Mouse (Mus musculus) limb, embryonic 14.5 days (tissue): ENCODE data around the gene Prr15. TPM values are rescaled to one million over a fixed set of nuclear protein-coding genes. Genes with fewer than 3 reads are reported as not detected.
A peak's percentile ranks its signal among the peaks of the same experiment; 100 is the strongest.

Experiments used
- ATAC-seq: fragments of 200-750 bp; cut with Nextera tagmentation; 2 replicates; pipeline ENCODE4 v1.8.0; 2017; ENCODE audit warnings: low read depth, moderate number of reproducible peaks, moderate TSS enrichment; ENCODE audit not compliant: low FRiP score
- DNase-seq: peaks from one replicate; pipeline ENCODE4 v3.0.0-alpha.2; 2015; ENCODE audit warnings: low spot score
- H3K27ac ChIP-seq: fragments of 300-500 bp; sonication (generic); replicated peaks from 2 replicates; pipeline ENCODE4 v1.5.1; 2014; ENCODE audit warnings: low read depth, mild to moderate bottlenecking, low read length, moderate library complexity, mixed read lengths
- H3K27me3 ChIP-seq: fragments of 300-500 bp; sonication (generic); 2 replicates; pipeline ENCODE4 v1.6.1; 2014; ENCODE audit warnings: low read length, mixed read lengths; ENCODE audit not compliant: control insufficient read depth, insufficient read depth
- H3K36me3 ChIP-seq: fragments of 300-500 bp; sonication (generic); 2 replicates; pipeline ENCODE4 v1.6.1; 2014; ENCODE audit warnings: mild to moderate bottlenecking, low read length, moderate library complexity, mixed read lengths; ENCODE audit not compliant: control insufficient read depth, insufficient read depth
- H3K4me1 ChIP-seq: fragments of 300-500 bp; sonication (generic); 2 replicates; pipeline ENCODE4 v1.6.1; 2014; ENCODE audit warnings: antibody characterized with exemption, low read length, mixed read lengths; ENCODE audit not compliant: control insufficient read depth, insufficient read depth
- H3K4me2 ChIP-seq: fragments of 300-500 bp; sonication (generic); replicated peaks from 2 replicates; pipeline ENCODE4 v1.6.1; 2014; ENCODE audit warnings: low read depth, mild to moderate bottlenecking, low read length, moderate library complexity; ENCODE audit not compliant: severe bottlenecking
- H3K4me3 ChIP-seq: fragments of 300-500 bp; sonication (generic); replicated peaks from 2 replicates; pipeline ENCODE4 v1.5.1; 2014; ENCODE audit warnings: low read length
- H3K9ac ChIP-seq: fragments of 300-500 bp; sonication (generic); 2 replicates; pipeline ENCODE4 v1.6.1; 2014; ENCODE audit warnings: mild to moderate bottlenecking, low read depth, low read length, moderate library complexity; ENCODE audit not compliant: severe bottlenecking
- H3K9me3 ChIP-seq: fragments of 300-500 bp; sonication (generic); 2 replicates; pipeline ENCODE4 v1.6.1; 2016; ENCODE audit warnings: low read length; ENCODE audit not compliant: control insufficient read depth
- POLR2A ChIP-seq: fragments of 200-500 bp; IDR thresholded peaks from 2 replicates; pipeline ENCODE4 v1.8.0; 2012; ENCODE audit warnings: inconsistent platforms, mild to moderate bottlenecking, moderate library complexity, borderline replicate concordance; ENCODE audit not compliant: insufficient read depth, insufficient read length; ENCODE audit errors: extremely low read depth
- WGBS: fragments of 180-500 bp; shearing (Covaris S2); extraction: QIAGEN DNeasy Blood & Tissue Kit; methylation state at CpG from one replicate; pipeline ENCODE4 v1.1.7; 2014; 5-methylcytosine and 5-hydroxymethylcytosine counted together
- polyA plus RNA-seq, 2 experiments: library from polyadenylated mRNA; depleted of rRNA in 1 of 2; stranded (reverse) in 1 of 2; unstranded in 1 of 2; fragments of >200 nt; fragmentation: Nextera tagmentation in 1 of 2; extraction: Ambion mirVana in 1 of 2; gene quantifications; 2 replicates each; pipeline versions ENCODE4 v1.2.1 to v1.2.3; 2012 to 2014

Gene Prr15
- polyA plus RNA-seq, 2 experiments = 0.35 to 0.40 TPM

DNA sequence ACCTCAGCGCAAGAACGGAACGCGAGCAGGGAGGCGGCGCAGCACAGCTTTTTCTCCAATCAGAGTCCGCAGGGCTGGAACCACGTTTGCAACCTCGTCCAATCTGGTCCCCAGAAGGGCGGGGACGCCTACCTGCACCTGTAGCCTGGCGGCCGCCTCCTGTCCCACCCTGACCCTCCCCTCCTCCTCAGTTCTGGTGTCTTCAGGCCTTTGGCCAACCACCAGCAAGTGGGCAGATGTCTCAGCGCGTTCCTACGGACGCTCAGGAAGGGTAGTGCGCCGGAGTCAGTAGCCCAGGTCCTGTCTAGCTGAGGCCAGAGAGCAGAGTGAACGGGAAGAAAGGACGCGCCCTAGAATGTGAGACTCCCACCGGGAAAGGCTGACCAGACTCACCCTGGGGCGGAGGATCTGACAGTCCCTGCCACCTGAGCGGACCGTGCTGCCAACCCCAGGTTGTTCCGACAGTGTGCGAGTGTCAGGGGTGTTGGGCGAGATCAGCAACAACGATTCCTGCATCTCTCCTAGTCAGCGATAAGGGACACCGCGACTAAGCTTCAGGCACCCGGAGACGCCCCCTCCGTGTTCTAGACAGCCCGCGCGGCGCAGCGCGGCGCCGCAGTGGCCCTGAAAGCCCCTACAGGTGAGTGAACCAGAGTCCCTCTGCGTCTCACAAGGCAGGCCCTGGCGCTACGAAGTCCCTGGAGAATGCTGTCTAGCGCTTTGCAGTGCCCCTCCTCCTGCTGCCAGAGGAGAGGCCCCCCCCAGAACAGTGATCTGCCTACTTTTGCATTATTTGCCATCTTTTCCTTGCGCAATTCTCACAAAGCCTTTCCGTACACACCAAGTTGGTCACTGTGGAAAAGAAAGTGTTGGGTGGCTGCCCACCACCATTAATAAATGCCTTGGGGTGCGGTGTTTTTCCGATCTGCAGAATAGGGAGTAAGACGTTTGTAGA is 1.3 kb downstream of the Prr15 start:
- TF ChIP-seq POLR2A = no peak
- peak overlapping the region; percentile 40; the same call in 1 of the 2 replicates for H3K9ac ChIP-seq
- ATAC-seq = peak; percentile 72; the same call in 1 of the 2 replicates

GRCm38 (mm10) chr6:54327626-54328003 is 2.0 kb downstream of the Prr15 start:
- under 1% methylated on average over 28 of the region's 28 CpGs for WGBS
- ATAC-seq (no peak), DNase-seq (peak; percentile 48)
- H3K36me3 ChIP-seq = no peaks in the 10 kb centered on the region
- peaks cover 18% of the 10 kb centered on the region for H3K4me1 ChIP-seq
- peak overlapping the region; percentile 40; the same call in 1 of the 2 replicates for H3K9ac ChIP-seq
- H3K27ac ChIP-seq = no peak overlapping the region
- peak overlapping the region; percentile 87 for H3K4me2 ChIP-seq
- no peaks in the 10 kb centered on the region for H3K9me3 ChIP-seq
- H3K4me3 ChIP-seq = peak overlapping the region; percentile 43
- no peak for TF ChIP-seq POLR2A
- peaks cover 46% of the 10 kb centered on the region for H3K27me3 ChIP-seq

More for the DNA sequence above, 1.3 kb downstream of the Prr15 start:
- Histone ChIP-seq H3K27ac (no peak overlapping the region), H3K27me3 (peaks cover 46% of the 10 kb centered on the region), H3K4me2 (peak overlapping the region; percentile 87), H3K4me1 (peaks cover 14% of the 10 kb centered on the region), H3K36me3 (no peaks in the 10 kb centered on the region), H3K4me3 (peak overlapping the region; percentile 43), H3K9me3 (no peaks in the 10 kb centered on the region)
- under 1% methylated on average over 53 of the region's 53 CpGs for WGBS
- DNase-seq = peak; percentile 40

DNA sequence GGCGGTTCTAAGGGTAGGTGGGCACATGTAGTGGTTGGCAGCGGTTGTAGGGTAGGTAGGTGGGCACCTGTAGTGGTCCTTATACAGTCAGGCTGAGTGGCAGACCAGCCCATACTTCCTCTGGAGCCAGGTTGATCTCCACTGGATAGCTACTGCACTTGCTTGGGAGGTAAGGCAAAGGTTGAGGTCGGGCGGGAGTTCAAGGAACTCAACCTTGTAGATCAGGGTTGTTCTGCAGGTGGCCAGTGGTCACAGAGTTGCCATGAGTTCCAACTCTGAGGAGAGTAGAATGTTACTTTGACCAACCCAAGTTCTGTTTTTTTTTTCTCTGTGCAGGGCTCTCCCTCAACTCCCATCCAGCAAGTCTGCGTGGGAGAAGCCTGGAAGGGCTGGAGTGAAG is 3.1 kb downstream of the Prr15 start:
- Histone ChIP-seq H3K4me2 (no peak overlapping the region), H3K9me3 (no peaks in the 10 kb centered on the region), H3K27me3 (peaks cover 50% of the 10 kb centered on the region), H3K4me1 (peaks cover 26% of the 10 kb centered on the region), H3K9ac (no peak overlapping the region), H3K36me3 (no peaks in the 10 kb centered on the region), H3K4me3 (no peak overlapping the region), H3K27ac (no peak overlapping the region)
- 91% methylated on average over 5 of the region's 5 CpGs for WGBS
- no peak for DNase-seq
- TF ChIP-seq POLR2A = no peak
- no peak for ATAC-seq

DNA sequence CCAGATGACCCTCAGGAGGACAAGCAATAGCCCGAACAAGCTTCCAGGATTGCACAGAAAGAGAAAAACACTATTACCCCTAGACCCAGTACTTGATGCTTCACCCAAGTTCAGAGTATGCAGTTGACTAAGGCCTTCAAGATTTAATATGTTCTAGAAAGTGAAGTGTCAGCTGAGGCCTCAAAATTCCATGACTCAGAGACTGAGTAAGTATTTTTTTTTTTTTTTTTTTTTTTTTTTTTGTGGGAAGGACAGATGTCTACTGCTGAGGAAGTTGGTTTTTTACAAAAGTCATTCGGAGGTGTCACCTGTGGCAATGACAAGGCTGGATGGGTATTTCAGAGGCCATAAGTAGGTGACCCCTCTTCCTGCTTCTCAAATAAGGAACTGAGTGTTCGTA is 4.0 kb downstream of the Prr15 start:
- no peak for DNase-seq
- peaks cover 31% of the 10 kb centered on the region for H3K4me1 ChIP-seq
- peaks cover 45% of the 10 kb centered on the region for H3K27me3 ChIP-seq

GRCm38 (mm10) chr6:54330166-54330565 is 4.5 kb downstream of the Prr15 start:
- Histone ChIP-seq H3K9me3 (no peaks in the 10 kb centered on the region), H3K4me3 (no peak overlapping the region), H3K27me3 (peaks cover 41% of the 10 kb centered on the region), H3K4me2 (no peak overlapping the region), H3K4me1 (peaks cover 31% of the 10 kb centered on the region), H3K36me3 (no peaks in the 10 kb centered on the region), H3K27ac (no peak overlapping the region), H3K9ac (no peak overlapping the region)
- no peak for DNase-seq
- no peak for ATAC-seq
- 88% methylated on average over 10 of the region's 10 CpGs for WGBS
- no peak for TF ChIP-seq POLR2A

More for the DNA sequence above, 4.0 kb downstream of the Prr15 start:
- TF ChIP-seq POLR2A = no peak
- no peaks in the 10 kb centered on the region for H3K36me3 ChIP-seq
- H3K9me3 ChIP-seq = no peaks in the 10 kb centered on the region
- no peak for ATAC-seq
- H3K4me3 ChIP-seq = no peak overlapping the region
- no peak overlapping the region for H3K27ac ChIP-seq
- no peak overlapping the region for H3K9ac ChIP-seq
- 88% methylated on average over 3 of the region's 3 CpGs for WGBS
- H3K4me2 ChIP-seq = no peak overlapping the region
